23 mouse cellular contexts compared by ENCODE assay signal in the genomic region with DNA sequence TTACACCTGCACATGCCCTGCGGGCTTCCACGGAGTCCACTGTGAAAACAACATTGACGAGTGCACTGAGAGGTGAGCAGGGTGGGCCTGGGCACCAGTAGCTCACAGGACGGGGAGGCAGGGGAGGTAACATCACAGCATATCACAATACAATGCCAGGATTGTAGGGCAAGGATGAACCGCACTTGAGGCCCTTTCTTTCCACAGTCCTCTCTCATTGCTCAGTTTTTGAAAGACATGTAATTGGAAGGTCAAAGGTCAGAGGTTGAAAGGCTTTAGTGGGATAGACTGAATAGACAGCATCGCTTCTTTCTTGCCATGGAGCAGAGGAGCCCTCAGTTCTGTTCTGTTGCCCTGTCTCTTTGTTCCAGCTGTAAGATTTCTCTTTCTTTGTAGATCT. TPM values are rescaled to one million over a fixed set of nuclear protein-coding genes. Genes with fewer than 3 reads are reported as not detected.
DNase-seq lines count a peak whose midpoint lies in the region; ATAC-seq lines count a peak whose summit lies in the region.
"Had no signal": no experiment of that assay in that cellular context is flagged by ENCODE, and none has a peak within 500 bp of the region (broad histone marks: within the 10 kb centered on the region; RNA-seq: fewer than 3 reads in every experiment).

No protein-coding gene starts in this region.

- peak overlapping the region; percentile 77 for H3K27ac ChIP-seq in hindbrain, embryonic 10.5 days
- H3K27ac ChIP-seq in hindbrain, embryonic 14.5 days: no peak overlapping the region
- no peak overlapping the region for H3K27ac ChIP-seq in midbrain, embryonic 13.5 days
- no peak overlapping the region for H3K27ac ChIP-seq in midbrain, embryonic 16.5 days (ENCODE audit: low read length)
- H3K27ac ChIP-seq: embryonic facial prominence, embryonic 10.5 days; gastrocnemius, adult 2 months; heart, embryonic 13.5 days; hindbrain, embryonic 13.5 days had no signal

- 21% methylated on average over 6 of the region's 6 CpGs for WGBS in hindbrain, embryonic 10.5 days
- WGBS in hindbrain, embryonic 14.5 days: 26% methylated on average over 6 of the region's 6 CpGs
- 22% methylated on average over 6 of the region's 6 CpGs for WGBS in midbrain, embryonic 13.5 days
- WGBS in midbrain, embryonic 16.5 days: 27% methylated on average over 6 of the region's 6 CpGs

- peak; percentile 33 for DNase-seq in hindbrain, embryonic 10.5 days (ENCODE audit: low spot score)
- no peak for DNase-seq in hindbrain, embryonic 14.5 days (ENCODE audit: low spot score)
- peak; percentile 83 for DNase-seq in embryo, embryonic 10.5 days (ENCODE audit: low spot score)
- peak; percentile 69 for DNase-seq in mesoderm, embryonic 11.5 days (ENCODE audit: low read depth, low spot score)
- DNase-seq: adrenal gland, postnatal 14 days; cerebellum, adult 18-20 months; cerebellum, adult 9-11 months; forebrain, postnatal 0 days; gastrocnemius, adult 2 months; gastrocnemius, postnatal 25 days; heart, postnatal 36 days had no signal

- H3K4me3 ChIP-seq in hindbrain, embryonic 10.5 days: no peak overlapping the region
- H3K4me3 ChIP-seq in hindbrain, embryonic 14.5 days (replicated peaks; ENCODE audit: low read length): no peak overlapping the region
- H3K4me3 ChIP-seq in midbrain, embryonic 13.5 days (replicated peaks): no peak overlapping the region
- no peak overlapping the region for H3K4me3 ChIP-seq in midbrain, embryonic 16.5 days (ENCODE audit: low read depth, low read length)
- H3K4me3 ChIP-seq: embryonic facial prominence, embryonic 10.5 days; gastrocnemius, adult 2 months; heart, embryonic 13.5 days; hindbrain, embryonic 13.5 days had no signal

- no peak overlapping the region for H3K4me2 ChIP-seq in hindbrain, embryonic 14.5 days (replicated peaks)
- H3K4me2 ChIP-seq in midbrain, embryonic 13.5 days (replicated peaks): no peak overlapping the region
- H3K4me2 ChIP-seq in midbrain, embryonic 16.5 days (ENCODE audit: low read length): no peak overlapping the region
- H3K4me2 ChIP-seq: heart, embryonic 13.5 days; hindbrain, embryonic 13.5 days had no signal

- H3K9ac ChIP-seq in hindbrain, embryonic 14.5 days: no peak overlapping the region
- H3K9ac ChIP-seq in midbrain, embryonic 13.5 days (replicated peaks): no peak overlapping the region
- H3K9ac ChIP-seq in midbrain, embryonic 16.5 days (ENCODE audit: low read depth, low read length): no peak overlapping the region
- H3K9ac ChIP-seq: forebrain, postnatal 0 days; heart, embryonic 13.5 days; hindbrain, embryonic 13.5 days had no signal

- H3K4me1 ChIP-seq in hindbrain, embryonic 10.5 days (replicated peaks): peaks cover 28% of the 10 kb centered on the region
- no peaks in the 10 kb centered on the region for H3K4me1 ChIP-seq in hindbrain, embryonic 14.5 days (replicated peaks; ENCODE audit: control insufficient read depth, insufficient read depth, low read length)
- H3K4me1 ChIP-seq in midbrain, embryonic 13.5 days (replicated peaks): 0 out of 2 replicates have a peak, but pooled peaks cover 3% of the 10 kb centered on the region
- no peaks in the 10 kb centered on the region for H3K4me1 ChIP-seq in midbrain, embryonic 16.5 days (ENCODE audit: control insufficient read depth, insufficient read depth, low read length)
- H3K4me1 ChIP-seq: heart, embryonic 13.5 days; hindbrain, embryonic 13.5 days had no signal

- ATAC-seq in hindbrain, embryonic 14.5 days (ENCODE audit: low FRiP score): no peak; the same call in 1 of the 2 replicates
- 0 out of 2 replicates have a peak, but pooled peaks have one; percentile 24 for ATAC-seq in midbrain, embryonic 13.5 days
- no peak for ATAC-seq in midbrain, embryonic 16.5 days
- ATAC-seq in cerebellum, adult (ENCODE audit: insufficient number of reproducible peaks, low FRiP score, low TSS enrichment): no peak
- ATAC-seq: activated CD4-positive, CD25-positive, alpha-beta regulatory T cell, adult 4 months; forebrain, postnatal 0 days; intestine, embryonic 16.5 days; Patski had no signal

- no peaks in the 10 kb centered on the region for H3K9me3 ChIP-seq in hindbrain, embryonic 10.5 days
- H3K9me3 ChIP-seq in hindbrain, embryonic 14.5 days (ENCODE audit: control insufficient read depth, low read length): no peaks in the 10 kb centered on the region
- H3K9me3 ChIP-seq in midbrain, embryonic 13.5 days: no peaks in the 10 kb centered on the region
- H3K9me3 ChIP-seq in midbrain, embryonic 16.5 days (replicated peaks; ENCODE audit: control insufficient read depth, low read length, poor library complexity, severe bottlenecking): no peaks in the 10 kb centered on the region
- H3K9me3 ChIP-seq: embryonic facial prominence, embryonic 10.5 days; heart, embryonic 13.5 days; hindbrain, embryonic 13.5 days had no signal

- H3K27me3 ChIP-seq in hindbrain, embryonic 10.5 days (ENCODE audit: insufficient read depth, poor library complexity, severe bottlenecking): no peaks in the 10 kb centered on the region
- H3K27me3 ChIP-seq in hindbrain, embryonic 14.5 days (ENCODE audit: control insufficient read depth, insufficient read depth, low read length): no peaks in the 10 kb centered on the region
- no peaks in the 10 kb centered on the region for H3K27me3 ChIP-seq in midbrain, embryonic 13.5 days
- no peaks in the 10 kb centered on the region for H3K27me3 ChIP-seq in midbrain, embryonic 16.5 days (ENCODE audit: control insufficient read depth, insufficient read depth, low read depth, low read length)
- H3K27me3 ChIP-seq: CH12.LX; heart, embryonic 13.5 days; hindbrain, embryonic 13.5 days; Patski had no signal

- peaks cover 93% of the 10 kb centered on the region for H3K36me3 ChIP-seq in hindbrain, embryonic 10.5 days
- H3K36me3 ChIP-seq in hindbrain, embryonic 14.5 days (replicated peaks; ENCODE audit: control insufficient read depth, insufficient read depth): peaks cover 37% of the 10 kb centered on the region
- H3K36me3 ChIP-seq in midbrain, embryonic 13.5 days: peaks cover 54% of the 10 kb centered on the region
- H3K36me3 ChIP-seq in midbrain, embryonic 16.5 days (ENCODE audit: control insufficient read depth, insufficient read depth, low read length): no peaks in the 10 kb centered on the region; the same call in 1 of the 2 replicates

RNA-seq across cellular contexts. Expression of a gene that starts 39.5 kb away (rescaled TPM):
- not detected in 2 replicates for polyA plus RNA-seq in hindbrain, embryonic 10.5 days (2016; fragmentation: Nextera tagmentation; extraction: Ambion mirVana)
- not detected in 2 replicates for polyA plus RNA-seq in hindbrain, embryonic 14.5 days (2014; fragmentation: Nextera tagmentation; extraction: Ambion mirVana)
- not detected in 2 replicates for polyA plus RNA-seq in midbrain, embryonic 13.5 days (2015; fragmentation: Nextera tagmentation; extraction: Ambion mirVana)
- not detected in 2 replicates for polyA plus RNA-seq in midbrain, embryonic 16.5 days (2015; fragmentation: Nextera tagmentation; extraction: Ambion mirVana)
- polyA plus RNA-seq: activated CD4-positive, CD25-positive, alpha-beta regulatory T cell, adult 4 months; embryonic facial prominence, embryonic 10.5 days; embryonic facial prominence, embryonic 14.5 days; forebrain, postnatal 0 days; heart, embryonic 13.5 days; heart, postnatal 0 days; intestine, embryonic 16.5 days had no signal
